Mouse (Mus musculus): ENCODE data around the gene H2-Q2. TPM values are rescaled to one million over a fixed set of nuclear protein-coding genes. Genes with fewer than 3 reads are reported as not detected.
"Not testable (repeated sequence)": the region's sequence is repeated elsewhere in the genome, so short reads cannot be mapped to it uniquely, and the experiment has no call there.

Gene H2-Q2
- polyA plus RNA-seq, 1 experiment from 2014 or later = 10.4 TPM

DNA sequence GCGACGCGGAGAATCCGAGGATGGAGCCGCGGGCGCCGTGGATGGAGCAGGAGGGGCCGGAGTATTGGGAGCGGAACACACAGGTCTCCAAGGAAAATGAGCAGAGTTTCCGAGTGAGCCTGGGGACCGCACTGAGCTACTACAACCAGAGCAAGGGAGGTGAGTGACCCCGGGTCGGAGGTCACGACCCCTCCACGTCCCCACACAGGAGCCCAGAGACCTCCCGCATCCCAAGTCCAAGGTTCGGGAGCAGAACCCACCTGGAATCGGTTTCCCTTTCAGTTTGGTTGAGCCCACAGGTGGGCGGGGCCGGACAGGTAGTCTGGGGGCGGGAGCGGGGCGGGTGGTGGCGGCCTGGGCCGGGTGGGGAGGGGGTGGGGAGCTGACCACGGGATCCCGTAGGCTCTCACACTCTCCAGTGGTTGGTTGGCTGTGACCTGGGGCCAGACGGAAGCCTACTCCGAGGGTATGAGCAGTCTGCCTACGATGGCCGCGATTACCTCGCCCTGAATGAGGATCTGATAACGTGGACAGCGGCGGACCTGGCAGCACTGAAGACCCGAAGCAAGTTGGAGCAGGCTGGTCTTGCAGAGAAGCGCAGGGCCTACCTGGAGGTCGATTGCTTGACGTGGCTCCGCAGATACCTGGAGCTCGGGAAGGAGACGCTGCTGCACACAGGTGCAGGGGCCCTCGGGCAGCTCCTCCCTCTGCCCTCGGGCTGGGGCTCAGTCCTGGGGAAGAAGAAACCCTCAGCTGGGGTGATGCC lies 852 bp downstream of the H2-Q2 start:
- no peaks in the 10 kb centered on the region for H3K4me1 ChIP-seq (ENCODE audit: insufficient read depth, low read depth, low read length)
- 6% methylated on average over 44 of the region's 46 CpGs for WGBS
- H3K4me3 ChIP-seq (ENCODE audit: low read depth, low read length) = peak overlapping the region; percentile 47
- DNase-seq (ENCODE audit: low spot score) (peak; percentile 68), ATAC-seq (peak; percentile 95)
- H3K27ac ChIP-seq (ENCODE audit: low read length) = no peak overlapping the region
- H3K4me2 ChIP-seq (replicated peaks; ENCODE audit: low read depth, low read length) = peak overlapping the region; percentile 63
- TF ChIP-seq CTCF (IDR thresholded peaks at IDR 0.05) (no peak), EP300 (IDR thresholded peaks at IDR 0.05) (no peak)
- peaks cover 12% of the 10 kb centered on the region for H3K27me3 ChIP-seq (replicated peaks; ENCODE audit: insufficient read depth, low read length)
- H3K9ac ChIP-seq (replicated peaks; ENCODE audit: low read depth) = 0 out of 2 replicates have a peak overlapping the region, but pooled peaks have one; percentile 23
- no peaks in the 10 kb centered on the region for H3K9me3 ChIP-seq (ENCODE audit: low read length)
- H3K36me3 ChIP-seq (ENCODE audit: insufficient read depth, low read length) = no peaks in the 10 kb centered on the region

GRCm38 (mm10) chr17:35347659-35348058 lies 5.6 kb downstream of the H2-Q2 start:
- H3K4me3 ChIP-seq (ENCODE audit: low read depth, low read length); H3K27ac ChIP-seq (ENCODE audit: low read length); H3K9ac ChIP-seq (replicated peaks; ENCODE audit: low read depth); H3K27me3 ChIP-seq (replicated peaks; ENCODE audit: insufficient read depth, low read length); DNase-seq (ENCODE audit: low spot score); H3K9me3 ChIP-seq (ENCODE audit: low read length); ATAC-seq; H3K4me2 ChIP-seq (replicated peaks; ENCODE audit: low read depth, low read length); H3K4me1 ChIP-seq (ENCODE audit: insufficient read depth, low read depth, low read length); H3K36me3 ChIP-seq (ENCODE audit: insufficient read depth, low read length): not testable (repeated sequence)

- H3K9me3 ChIP-seq (ENCODE audit: low read length); H3K9ac ChIP-seq (replicated peaks; ENCODE audit: low read depth); H3K4me2 ChIP-seq (replicated peaks; ENCODE audit: low read depth, low read length); H3K4me1 ChIP-seq (ENCODE audit: insufficient read depth, low read depth, low read length); H3K36me3 ChIP-seq (ENCODE audit: insufficient read depth, low read length); H3K4me3 ChIP-seq (ENCODE audit: low read depth, low read length); ATAC-seq; H3K27me3 ChIP-seq (replicated peaks; ENCODE audit: insufficient read depth, low read length); DNase-seq (ENCODE audit: low spot score); H3K27ac ChIP-seq (ENCODE audit: low read length): not testable (repeated sequence)
- WGBS = 21% methylated on average over 6 of the region's 6 CpGs
These were observed 11.2 kb downstream of the H2-Q2 start for GRCm38 (mm10) chr17:35353275-35353674.

DNA sequence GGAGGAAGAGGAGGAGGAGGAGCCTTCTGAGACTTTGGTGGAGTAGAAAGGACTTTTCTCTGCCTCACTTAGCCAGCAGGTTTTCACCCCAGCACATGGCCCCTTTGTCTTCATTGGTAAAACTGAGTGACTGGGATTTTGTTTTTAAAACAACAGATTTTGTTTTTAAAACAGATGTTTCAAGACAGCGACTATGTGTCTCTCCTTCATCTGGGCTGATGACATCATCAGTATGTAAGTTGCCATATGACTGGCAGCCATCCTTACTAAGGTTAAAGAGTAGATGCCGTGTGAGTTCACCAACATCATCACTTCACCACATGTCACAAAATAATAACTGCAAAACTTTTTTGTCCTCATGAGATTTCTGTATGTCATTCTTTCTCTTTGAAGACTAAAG lies 12.0 kb downstream of the H2-Q2 start:
- Histone ChIP-seq H3K9me3 (ENCODE audit: low read length) (no peaks in the 10 kb centered on the region), H3K27me3 (replicated peaks; ENCODE audit: insufficient read depth, low read length) (0 out of 2 replicates have a peak, but pooled peaks cover 5% of the 10 kb centered on the region), H3K9ac (replicated peaks; ENCODE audit: low read depth) (no peak overlapping the region), H3K36me3 (ENCODE audit: insufficient read depth, low read length) (no peaks in the 10 kb centered on the region), H3K27ac (ENCODE audit: low read length) (no peak overlapping the region), H3K4me1 (ENCODE audit: insufficient read depth, low read depth, low read length) (no peaks in the 10 kb centered on the region), H3K4me3 (ENCODE audit: low read depth, low read length) (no peak overlapping the region), H3K4me2 (replicated peaks; ENCODE audit: low read depth, low read length) (no peak overlapping the region)
- 67% methylated on average over 2 of the region's 2 CpGs for WGBS
- ATAC-seq (no peak), DNase-seq (ENCODE audit: low spot score) (no peak)
- TF ChIP-seq CTCF (IDR thresholded peaks at IDR 0.05) (no peak), EP300 (IDR thresholded peaks at IDR 0.05) (no peak)

DNA sequence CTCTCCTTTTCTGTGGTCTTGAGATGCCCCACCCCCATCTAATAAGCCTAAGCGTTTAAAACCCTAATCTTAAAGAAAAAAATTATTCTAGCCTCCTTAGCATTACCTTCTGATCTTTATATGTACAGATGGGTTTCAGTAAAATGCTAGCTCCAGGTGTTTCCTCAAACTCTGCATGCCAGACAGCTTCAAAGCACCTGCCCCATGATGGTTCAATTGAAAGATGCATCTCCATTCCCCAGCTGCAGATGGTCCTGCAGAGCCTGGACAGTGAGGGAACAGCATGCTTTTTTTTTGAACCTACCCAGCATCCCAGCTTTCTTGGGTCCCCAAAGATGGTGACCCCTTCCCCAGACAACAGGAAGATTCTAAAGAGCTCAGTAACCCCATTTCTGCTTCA lies 15.0 kb downstream of the H2-Q2 start:
- DNase-seq (ENCODE audit: low spot score) (no peak), ATAC-seq (no peak)
- no peaks in the 10 kb centered on the region for H3K9me3 ChIP-seq (ENCODE audit: low read length)
- no peak overlapping the region for H3K9ac ChIP-seq (replicated peaks; ENCODE audit: low read depth)
- H3K36me3 ChIP-seq (ENCODE audit: insufficient read depth, low read length) = no peaks in the 10 kb centered on the region
- 0 out of 2 replicates have a peak, but pooled peaks cover 6% of the 10 kb centered on the region for H3K27me3 ChIP-seq (replicated peaks; ENCODE audit: insufficient read depth, low read length)
- H3K4me2 ChIP-seq (replicated peaks; ENCODE audit: low read depth, low read length) = no peak overlapping the region
- no peak overlapping the region for H3K4me3 ChIP-seq (ENCODE audit: low read depth, low read length)
- TF ChIP-seq EP300 (IDR thresholded peaks at IDR 0.05) (no peak), CTCF (IDR thresholded peaks at IDR 0.05) (no peak)
- H3K4me1 ChIP-seq (ENCODE audit: insufficient read depth, low read depth, low read length) = no peaks in the 10 kb centered on the region; the same call in 1 of the 2 replicates
- H3K27ac ChIP-seq (ENCODE audit: low read length) = no peak overlapping the region
- WGBS = 14% methylated on average over 1 of the region's 1 CpGs

DNA sequence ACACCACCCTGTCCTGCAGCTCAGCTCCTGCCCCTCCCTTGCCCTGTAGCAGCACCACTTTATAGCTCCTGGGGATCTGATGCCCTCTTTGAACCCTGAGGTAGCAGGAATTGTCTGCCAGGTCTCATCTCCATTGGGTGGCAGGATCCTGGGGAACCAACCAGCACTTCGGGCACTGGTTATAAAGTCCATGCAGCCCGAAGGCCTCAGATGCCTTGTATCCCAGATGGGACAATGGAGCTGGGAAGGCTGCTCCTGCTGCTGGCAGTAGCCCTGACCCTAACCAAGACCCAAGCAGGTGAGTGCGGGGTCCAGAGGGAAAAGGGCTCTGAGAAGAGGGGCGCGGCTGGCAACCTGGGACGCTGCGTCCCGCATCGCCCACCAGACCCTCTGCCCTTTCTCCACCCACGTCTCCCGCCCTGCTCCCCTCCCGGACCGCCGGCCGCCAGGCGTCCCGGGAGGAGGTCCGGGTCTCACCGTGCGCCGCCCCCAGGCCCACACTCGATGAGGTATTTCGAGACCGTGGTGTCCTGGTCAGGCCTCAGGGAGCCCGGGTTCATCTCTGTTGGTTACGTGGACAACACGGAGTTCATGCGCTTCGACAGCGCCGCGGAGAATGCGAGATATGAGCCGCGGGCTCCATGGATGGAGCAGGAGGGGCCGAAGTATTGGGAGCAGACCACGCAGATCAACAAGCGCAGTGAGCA lies 16.9 kb downstream of the H2-Q2 start:
- Histone ChIP-seq H3K4me3 (ENCODE audit: low read depth, low read length) (peak overlapping the region; percentile 41), H3K4me1 (ENCODE audit: insufficient read depth, low read depth, low read length) (no peaks in the 10 kb centered on the region; the same call in 1 of the 2 replicates), H3K27me3 (replicated peaks; ENCODE audit: insufficient read depth, low read length) (0 out of 2 replicates have a peak, but pooled peaks cover 6% of the 10 kb centered on the region), H3K9me3 (ENCODE audit: low read length) (no peaks in the 10 kb centered on the region), H3K27ac (ENCODE audit: low read length) (no peak overlapping the region), H3K4me2 (replicated peaks; ENCODE audit: low read depth, low read length) (peak overlapping the region; percentile 72), H3K9ac (replicated peaks; ENCODE audit: low read depth) (peak overlapping the region; percentile 26; the same call in 1 of the 2 replicates), H3K36me3 (ENCODE audit: insufficient read depth, low read length) (no peaks in the 10 kb centered on the region)
- ATAC-seq = no peak
- 12% methylated on average over 38 of the region's 38 CpGs for WGBS
- TF ChIP-seq EP300 (IDR thresholded peaks at IDR 0.05) (no peak), CTCF (IDR thresholded peaks at IDR 0.05) (no peak)
- no peak for DNase-seq (ENCODE audit: low spot score)
